Mouse (Mus musculus) activated CD4-positive, CD25-positive, alpha-beta regulatory T cell, adult 4 months (primary cell): Measurements from ENCODE around the gene Psmd1. TPM values are rescaled to one million over a fixed set of nuclear protein-coding genes. Genes with fewer than 3 reads are reported as not detected.
A peak's percentile ranks its signal among the peaks of the same experiment; 100 is the strongest.

Experiments used
- ATAC-seq: one replicate; pipeline ENCODE4 v1.8.0; 2017
- polyA plus RNA-seq, 2 experiments: library from polyadenylated mRNA; unstranded; fragments of 100-300 nt; shearing (Covaris generic); gene quantifications; one replicate each; pipeline ENCODE4 v1.2.1; 2017

Gene Psmd1
- polyA plus RNA-seq, 2 experiments from 2014 or later, result 79.9 to 86.8 TPM

DNA sequence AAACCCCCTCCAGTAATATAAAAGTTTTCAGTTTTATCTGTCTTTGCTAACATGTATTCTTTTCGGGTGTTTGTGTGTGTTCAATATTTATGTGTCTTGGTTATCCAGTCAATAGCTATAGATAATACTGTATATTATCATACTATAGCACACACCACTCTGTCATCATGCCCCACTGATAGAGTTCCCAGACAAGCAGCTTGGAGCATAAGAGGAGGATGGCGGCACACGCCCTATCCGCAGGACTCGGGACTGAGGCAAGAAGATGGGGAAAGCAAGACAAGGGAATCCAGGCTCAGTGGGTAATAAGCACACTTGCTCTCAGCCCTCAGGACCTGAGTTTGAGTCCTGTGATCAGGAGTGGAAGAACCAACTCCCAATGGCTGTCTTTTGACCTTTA lies 96.3 kb downstream of the Psmd1 start:
- no peak for ATAC-seq

DNA sequence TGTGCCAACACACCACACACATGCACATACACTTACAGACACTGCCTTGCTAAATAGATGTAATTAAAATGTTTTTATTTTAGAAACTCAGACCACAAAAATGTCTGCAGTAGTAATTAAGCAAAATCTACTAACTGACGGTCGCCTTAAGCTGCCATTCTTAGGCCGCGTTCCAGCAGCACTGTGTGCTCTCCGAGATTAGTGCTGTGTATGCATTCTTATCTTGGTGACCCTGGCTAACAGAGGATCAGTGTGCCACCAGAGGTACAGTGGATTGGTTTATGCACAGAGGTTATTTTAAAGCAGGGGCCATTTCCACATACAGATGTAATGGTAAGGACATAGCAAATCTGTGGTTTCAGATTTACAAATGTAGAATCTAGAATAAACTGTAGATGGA lies 96.9 kb downstream of the Psmd1 start:
- ATAC-seq, result no peak

- ATAC-seq, result no peak
Measured at GRCm38 (mm10) chr1:86174602-86175001, 110.4 kb downstream of the Psmd1 start.

GRCm38 (mm10) chr1:86176066-86176465 lies 111.9 kb downstream of the Psmd1 start:
- no peak for ATAC-seq

GRCm38 (mm10) chr1:86178462-86179253 lies 114.5 kb downstream of the Psmd1 start:
- peak; percentile 94 for ATAC-seq

DNA sequence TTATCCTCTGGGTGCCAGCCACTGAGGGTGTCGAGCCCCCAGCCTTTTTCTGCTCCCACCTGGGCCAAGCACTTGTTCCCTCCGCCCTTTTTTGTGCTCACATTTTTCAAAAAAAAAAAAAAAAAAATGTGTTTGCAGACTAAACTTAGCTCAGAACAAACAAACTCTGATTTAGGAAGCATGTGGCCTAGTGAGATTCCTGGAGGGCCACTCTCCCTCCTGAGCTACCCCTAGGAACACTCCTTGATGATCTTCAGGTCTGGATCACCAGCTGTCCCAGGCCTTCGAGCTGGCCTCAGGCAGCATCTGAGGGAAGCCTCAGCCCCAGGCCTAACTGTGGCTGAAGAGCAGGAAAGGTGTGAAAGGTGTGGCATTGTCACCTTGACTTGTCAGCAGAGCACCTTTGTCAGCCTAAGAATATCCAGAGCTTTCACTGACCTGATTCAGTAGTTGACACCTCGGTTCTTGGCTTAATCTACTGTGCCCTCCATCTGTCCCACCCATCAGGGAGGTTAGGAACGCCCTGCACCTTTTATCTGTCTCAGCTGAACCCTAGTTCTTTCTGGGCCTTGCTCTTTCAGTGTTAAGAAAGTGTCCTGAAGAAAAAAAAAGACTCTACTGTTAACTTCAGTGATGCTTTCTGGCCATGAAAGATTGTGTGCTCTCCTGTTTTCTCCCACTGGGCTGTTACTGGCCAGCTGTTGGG lies 118.0 kb downstream of the Psmd1 start:
- no peak for ATAC-seq

DNA sequence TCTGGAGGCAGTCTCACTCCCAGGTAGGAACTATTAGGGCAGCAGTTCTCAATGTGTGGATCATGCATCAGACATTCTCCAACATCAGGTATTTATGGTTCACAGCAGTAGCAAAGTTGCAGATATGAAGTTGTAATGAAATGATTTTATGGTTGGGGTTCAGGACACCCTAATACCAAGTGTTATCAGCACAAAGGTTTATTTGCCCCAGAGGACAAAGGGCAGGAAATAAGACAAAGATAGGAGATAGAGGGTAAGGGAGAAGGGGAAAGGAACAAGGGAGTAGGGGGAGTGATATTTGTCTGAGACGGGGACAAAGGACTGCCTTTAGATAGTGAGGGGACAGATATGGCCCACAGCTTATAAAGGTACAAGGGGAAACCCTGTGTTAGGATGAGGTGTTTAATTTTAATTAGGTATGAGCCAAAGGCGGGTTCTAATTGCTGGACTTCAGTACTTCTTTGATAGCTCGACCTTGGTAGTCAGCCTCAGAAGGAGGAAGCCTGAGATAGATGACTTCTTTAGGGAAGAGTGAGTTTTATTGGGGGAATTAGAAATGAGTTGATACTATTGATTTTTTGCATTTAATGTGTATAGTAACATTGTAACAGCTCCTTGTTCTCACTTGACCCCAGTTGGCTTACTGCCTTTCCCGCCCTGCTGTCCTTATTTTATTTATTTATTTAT lies 119.5 kb downstream of the Psmd1 start:
- ATAC-seq, result no peak

DNA sequence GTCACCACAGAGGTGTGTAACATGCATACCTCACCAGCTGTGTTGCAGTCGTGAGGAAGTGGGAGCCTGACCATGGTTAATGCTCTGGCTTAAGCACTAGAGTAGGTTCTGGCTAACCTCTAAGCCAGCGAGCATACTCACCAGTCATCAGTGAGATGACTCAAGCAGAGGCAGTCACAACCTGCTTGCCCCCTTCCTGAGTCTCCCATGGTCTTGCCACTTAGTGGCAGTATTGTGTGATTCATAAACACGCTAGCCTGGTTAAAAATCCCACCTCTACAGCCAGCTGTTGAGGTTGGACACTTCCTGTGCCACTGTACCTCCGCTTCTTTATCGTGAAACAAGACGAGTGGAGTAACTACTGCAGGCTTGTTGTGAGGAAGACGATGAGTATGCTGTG lies 122.6 kb downstream of the Psmd1 start:
- ATAC-seq, result no peak

- ATAC-seq, result no peak
Measured at GRCm38 (mm10) chr1:86187856-86188255, 123.7 kb downstream of the Psmd1 start.

- ATAC-seq, result no peak
Measured at GRCm38 (mm10) chr1:86188271-86188670, 124.1 kb downstream of the Psmd1 start.

Other genes with a start within 250 kb of the Psmd1 start
- gene Itm2c, start 170.1 kb upstream of the Psmd1 start, polyA plus RNA-seq, result 100 to 1,000 TPM in 1 of 2 experiments, 10 to 100 TPM in 1; 75.8 to 126 TPM
- 1 to 10 TPM in 1 of 2 experiments, under 1 TPM in 1; 0.51 to 1.5 TPM for gene 4933407L21Rik, start 135.9 kb upstream of the Psmd1 start, polyA plus RNA-seq
- gene Gpr55, start 103.4 kb upstream of the Psmd1 start, polyA plus RNA-seq, result 1 to 10 TPM; 1.9 to 6.8 TPM
- under 1 TPM in 1 of 2 experiments, not detected in 1; 0.49 TPM for gene Spata3, start 47.6 kb upstream of the Psmd1 start, polyA plus RNA-seq
- under 1 TPM in 1 of 2 experiments, not detected in 1; 0.21 TPM for gene 2810459M11Rik, start 18.5 kb upstream of the Psmd1 start, polyA plus RNA-seq
- under 1 TPM in 1 of 2 experiments, not detected in 1; 0.45 TPM for gene Htr2b, start 47.6 kb downstream of the Psmd1 start, polyA plus RNA-seq
- gene Gm21972, start 69.2 kb downstream of the Psmd1 start, polyA plus RNA-seq, result not detected
- gene Armc9, start 90.4 kb downstream of the Psmd1 start, polyA plus RNA-seq, result 1 to 10 TPM; 3.8 to 7.7 TPM
- gene B3gnt7, start 238.4 kb downstream of the Psmd1 start, polyA plus RNA-seq, result under 1 TPM in 1 of 2 experiments, not detected in 1; 0.18 TPM